Comparison of ENCODE assay signal across 11 mouse cellular contexts in genomic region chr2:84380816-84381215, GRCm38 (mm10). TPM values are rescaled to one million over a fixed set of nuclear protein-coding genes. Genes with fewer than 3 reads are reported as not detected.
DNase-seq lines count a peak whose midpoint lies in the region; ATAC-seq and TF ChIP-seq lines count a peak whose summit lies in the region.
"Had no signal": no experiment of that assay in that cellular context is flagged by ENCODE, and none has a peak within 500 bp of the region (broad histone marks: within the 10 kb centered on the region; RNA-seq: fewer than 3 reads in every experiment).

No protein-coding gene starts in this region.

- H3K27ac ChIP-seq in forebrain, embryonic 14.5 days (ENCODE audit: low read depth, low read length) = no peak overlapping the region
- no peak overlapping the region for H3K27ac ChIP-seq in forebrain, embryonic 11.5 days (ENCODE audit: low read depth, low read length)
- no peak overlapping the region for H3K27ac ChIP-seq in lung, embryonic 14.5 days (ENCODE audit: low read depth)
- no peak overlapping the region for H3K27ac ChIP-seq in kidney, postnatal 0 days
- no peak overlapping the region for H3K27ac ChIP-seq in liver, postnatal 0 days (ENCODE audit: low read depth)
- H3K27ac ChIP-seq: limb, embryonic 15.5 days had no signal

- H3K4me1 ChIP-seq in forebrain, embryonic 14.5 days (ENCODE audit: control insufficient read depth, insufficient read depth, low read length) = no peaks in the 10 kb centered on the region
- H3K4me1 ChIP-seq in forebrain, embryonic 11.5 days (replicated peaks; ENCODE audit: control insufficient read depth, insufficient read depth, low read length) = no peaks in the 10 kb centered on the region
- 0 out of 2 replicates have a peak, but pooled peaks cover 2% of the 10 kb centered on the region for H3K4me1 ChIP-seq in lung, embryonic 14.5 days (ENCODE audit: insufficient read depth)
- H3K4me1 ChIP-seq in kidney, postnatal 0 days (replicated peaks; ENCODE audit: insufficient read depth, low read length) = peaks cover 6% of the 10 kb centered on the region; the same call in 1 of the 2 replicates
- peaks cover 25% of the 10 kb centered on the region for H3K4me1 ChIP-seq in liver, postnatal 0 days (ENCODE audit: insufficient read depth)
- H3K4me1 ChIP-seq: limb, embryonic 15.5 days had no signal

- ATAC-seq in forebrain, embryonic 14.5 days = no peak
- no peak for ATAC-seq in forebrain, embryonic 11.5 days (replicated peaks; ENCODE audit: low FRiP score)
- ATAC-seq in lung, embryonic 14.5 days (ENCODE audit: insufficient read depth) = no peak
- ATAC-seq in kidney, postnatal 0 days (replicated peaks; ENCODE audit: low FRiP score, low read depth) = 0 out of 2 replicates have a peak, but pooled peaks have one; percentile 13
- no peak for ATAC-seq in liver, postnatal 0 days
- ATAC-seq: inflammation-experienced regulatory T-cells, adult 6 months had no signal

- H3K27me3 ChIP-seq in forebrain, embryonic 14.5 days (replicated peaks; ENCODE audit: control insufficient read depth, insufficient read depth, low read length) = no peaks in the 10 kb centered on the region
- no peaks in the 10 kb centered on the region for H3K27me3 ChIP-seq in forebrain, embryonic 11.5 days (ENCODE audit: control insufficient read depth, insufficient read depth, low read length)
- H3K27me3 ChIP-seq in lung, embryonic 14.5 days (ENCODE audit: insufficient read depth, low read length) = no peaks in the 10 kb centered on the region
- H3K27me3 ChIP-seq in kidney, postnatal 0 days (ENCODE audit: insufficient read depth, low read length) = no peaks in the 10 kb centered on the region
- H3K27me3 ChIP-seq in liver, postnatal 0 days (ENCODE audit: insufficient read depth, low read length) = no peaks in the 10 kb centered on the region
- H3K27me3 ChIP-seq: limb, embryonic 15.5 days had no signal

- no peaks in the 10 kb centered on the region for H3K36me3 ChIP-seq in forebrain, embryonic 14.5 days (ENCODE audit: control insufficient read depth, insufficient read depth, low read length)
- H3K36me3 ChIP-seq in forebrain, embryonic 11.5 days (ENCODE audit: control insufficient read depth, insufficient read depth, low read length) = no peaks in the 10 kb centered on the region
- no peaks in the 10 kb centered on the region for H3K36me3 ChIP-seq in lung, embryonic 14.5 days (ENCODE audit: insufficient read depth)
- H3K36me3 ChIP-seq in kidney, postnatal 0 days (ENCODE audit: insufficient read depth, low read length) = no peaks in the 10 kb centered on the region
- H3K36me3 ChIP-seq in liver, postnatal 0 days (replicated peaks; ENCODE audit: insufficient read depth, low read length) = no peaks in the 10 kb centered on the region
- H3K36me3 ChIP-seq: limb, embryonic 15.5 days had no signal

- WGBS in forebrain, embryonic 14.5 days = 78% methylated on average over 11 of the region's 11 CpGs
- 90% methylated on average over 11 of the region's 11 CpGs for WGBS in forebrain, embryonic 11.5 days
- WGBS in lung, embryonic 14.5 days = 70% methylated on average over 11 of the region's 11 CpGs
- 31% methylated on average over 11 of the region's 11 CpGs for WGBS in kidney, postnatal 0 days
- WGBS in liver, postnatal 0 days (ENCODE audit: insufficient replicate concordance) = 77% methylated on average over 11 of the region's 11 CpGs

- no peak overlapping the region for H3K9ac ChIP-seq in forebrain, embryonic 14.5 days (ENCODE audit: low read length)
- no peak overlapping the region for H3K9ac ChIP-seq in forebrain, embryonic 11.5 days (ENCODE audit: low read length)
- H3K9ac ChIP-seq in lung, embryonic 14.5 days = no peak overlapping the region
- no peak overlapping the region for H3K9ac ChIP-seq in kidney, postnatal 0 days (ENCODE audit: low read depth, low read length)
- H3K9ac ChIP-seq in liver, postnatal 0 days (replicated peaks) = no peak overlapping the region
- H3K9ac ChIP-seq: limb, embryonic 15.5 days had no signal

- DNase-seq in forebrain, embryonic 14.5 days (ENCODE audit: low spot score) = peak; percentile 50
- DNase-seq in forebrain, embryonic 11.5 days (ENCODE audit: low spot score) = no peak
- peak; percentile 68 for DNase-seq in lung, embryonic 14.5 days
- DNase-seq in lung, postnatal 25 days (ENCODE audit: low spot score) = no peak
- DNase-seq in heart, adult 8-10 months (ENCODE audit: low spot score) = peak; percentile 36
- peak; percentile 56 for DNase-seq in kidney, postnatal 0 days (ENCODE audit: low spot score)
- DNase-seq in thymus, postnatal 10 days (ENCODE audit: low spot score in 2 of 2) = no peak
- DNase-seq in liver, postnatal 0 days = no peak

- TF ChIP-seq EP300 in liver, postnatal 0 days (IDR thresholded peaks at IDR 0.05; ENCODE audit: low read depth) = no peak

- no peak overlapping the region for H3K4me3 ChIP-seq in forebrain, embryonic 14.5 days (ENCODE audit: low read depth, low read length)
- H3K4me3 ChIP-seq in forebrain, embryonic 11.5 days (ENCODE audit: low read depth, low read length) = no peak overlapping the region
- H3K4me3 ChIP-seq in lung, embryonic 14.5 days (ENCODE audit: low read depth, low read length) = no peak overlapping the region
- no peak overlapping the region for H3K4me3 ChIP-seq in kidney, postnatal 0 days (replicated peaks; ENCODE audit: low read depth, low read length)
- H3K4me3 ChIP-seq in liver, postnatal 0 days (ENCODE audit: low read depth, low read length) = no peak overlapping the region
- H3K4me3 ChIP-seq: erythroblast, embryonic 14.5 days; limb, embryonic 15.5 days had no signal

- H3K9me3 ChIP-seq in forebrain, embryonic 14.5 days (replicated peaks; ENCODE audit: control insufficient read depth, low read length) = no peaks in the 10 kb centered on the region
- no peaks in the 10 kb centered on the region for H3K9me3 ChIP-seq in forebrain, embryonic 11.5 days (ENCODE audit: control insufficient read depth, low read length)
- H3K9me3 ChIP-seq in lung, embryonic 14.5 days (ENCODE audit: low read depth, low read length) = no peaks in the 10 kb centered on the region
- no peaks in the 10 kb centered on the region for H3K9me3 ChIP-seq in kidney, postnatal 0 days (replicated peaks; ENCODE audit: low read length)
- no peaks in the 10 kb centered on the region for H3K9me3 ChIP-seq in liver, postnatal 0 days (ENCODE audit: low read length)
- H3K9me3 ChIP-seq: limb, embryonic 15.5 days had no signal

- no peak for TF ChIP-seq CTCF in lung, embryonic 14.5 days (IDR thresholded peaks at IDR 0.05; ENCODE audit: low read depth)
- TF ChIP-seq CTCF in kidney, postnatal 0 days (IDR thresholded peaks at IDR 0.05; ENCODE audit: low read depth) = no peak
- no peak for TF ChIP-seq CTCF in liver, postnatal 0 days (IDR thresholded peaks at IDR 0.05; ENCODE audit: low read depth)

- no peak overlapping the region for H3K4me2 ChIP-seq in forebrain, embryonic 14.5 days (ENCODE audit: low read length)
- no peak overlapping the region for H3K4me2 ChIP-seq in forebrain, embryonic 11.5 days (ENCODE audit: low read depth, low read length, severe bottlenecking)
- no peak overlapping the region for H3K4me2 ChIP-seq in lung, embryonic 14.5 days
- peak overlapping the region; percentile 21 for H3K4me2 ChIP-seq in kidney, postnatal 0 days (ENCODE audit: low read length)
- H3K4me2 ChIP-seq in liver, postnatal 0 days (ENCODE audit: low read depth, low read length) = no peak overlapping the region
- H3K4me2 ChIP-seq: limb, embryonic 15.5 days had no signal

RNA-seq across cellular contexts. Expression of gene Calcrl, which starts 44.4 kb away (rescaled TPM):
- 6.5 and 8.7 TPM in 2 replicates for polyA plus RNA-seq in forebrain, embryonic 14.5 days (2014; fragmentation: Nextera tagmentation; extraction: Ambion mirVana)
- polyA plus RNA-seq in forebrain, embryonic 11.5 days (2014; fragmentation: Nextera tagmentation; extraction: Ambion mirVana) = 13.3 and 14.1 TPM in 2 replicates
- polyA plus RNA-seq in lung, embryonic 14.5 days (2014; fragmentation: Nextera tagmentation; extraction: Ambion mirVana) = 42.3 and 47.3 TPM in 2 replicates
- 10 to 100 TPM; 18.9 to 25.4 (median 24.4) TPM for total RNA-seq in heart, adult 8-10 months (2022)
- 50.1 and 53.7 TPM in 2 replicates for polyA plus RNA-seq in kidney, postnatal 0 days (2015; fragmentation: Nextera tagmentation; extraction: Ambion mirVana)
- 9.4 and 12.8 TPM in 2 replicates for polyA plus RNA-seq in liver, postnatal 0 days (2015; fragmentation: Nextera tagmentation; extraction: Ambion mirVana)
- polyA plus RNA-seq: erythroblast, embryonic 14.5 days had no signal

Comparison
In these comparisons a context has a peak if more than half of its experiments do, and no peak if none do; other contexts are left out.
1. DNase-seq: peak in forebrain, embryonic 14.5 days (single experiment), lung, embryonic 14.5 days (single experiment), heart, adult 8-10 months (single experiment) and kidney, postnatal 0 days (single experiment); none in forebrain, embryonic 11.5 days (single experiment), lung, postnatal 25 days (single experiment), thymus, postnatal 10 days (0 of 2) and liver, postnatal 0 days (single experiment).